Mouse (Mus musculus) cortical plate, adult 2 months (tissue): ENCODE data around the gene Nfib. TPM values are rescaled to one million over a fixed set of nuclear protein-coding genes. Genes with fewer than 3 reads are reported as not detected.

ENCODE experiments used
- H3K27ac ChIP-seq: fragments of 200-500 bp; 2 replicates; pipeline ENCODE4 v1.5.1; 2012; ENCODE audit warnings: low read length, control low read depth, inconsistent platforms; ENCODE audit not compliant: insufficient read depth
- H3K4me1 ChIP-seq: fragments of 200-500 bp; 2 replicates; pipeline ENCODE4 v1.6.1; 2011; ENCODE audit warnings: low read length; ENCODE audit not compliant: control insufficient read depth, insufficient read depth
- H3K4me3 ChIP-seq: fragments of 200-500 bp; 2 replicates; pipeline ENCODE4 v1.5.1; 2011; ENCODE audit warnings: mild to moderate bottlenecking, low read length, control low read depth; ENCODE audit not compliant: insufficient read depth
- CTCF ChIP-seq: fragments of 200-500 bp; IDR thresholded peaks from 2 replicates; pipeline ENCODE4 v1.5.1; 2011; ENCODE audit warnings: mild to moderate bottlenecking, control low read depth, low read length; ENCODE audit not compliant: insufficient read depth; ENCODE audit errors: extremely low read depth
- POLR2A ChIP-seq: fragments of 200-500 bp; IDR thresholded peaks from 2 replicates; pipeline ENCODE4 v1.6.1; 2011; ENCODE audit warnings: mild to moderate bottlenecking, low read length, control low read depth; ENCODE audit not compliant: insufficient read depth; ENCODE audit errors: extremely low read depth
- polyA plus RNA-seq: library from polyadenylated mRNA; depleted of rRNA; stranded (reverse); fragments of >200 nt; gene quantifications from 2 replicates; pipeline ENCODE4 v1.2.3, GENCODE M21; 2012

The Nfib gene
- polyA plus RNA-seq, 1 experiment, result 31.8 TPM

GRCm38 (mm10) chr4:82433926-82434705 lies 271.4 kb downstream of the Nfib start:
- TF ChIP-seq POLR2A (no peak), CTCF (no peak)
- Histone ChIP-seq H3K27ac (no peak overlapping the region), H3K4me1 (peaks cover 13% of the 10 kb centered on the region)

GRCm38 (mm10) chr4:82431831-82432230 lies 273.7 kb downstream of the Nfib start:
- no peak overlapping the region for H3K27ac ChIP-seq
- no peak overlapping the region for H3K4me3 ChIP-seq
- TF ChIP-seq CTCF (no peak), POLR2A (no peak)
- peaks cover 6% of the 10 kb centered on the region for H3K4me1 ChIP-seq

More at GRCm38 (mm10) chr4:82433926-82434705, 271.4 kb downstream of the Nfib start:
- no peak overlapping the region for H3K4me3 ChIP-seq

GRCm38 (mm10) chr4:82430802-82431201 lies 274.7 kb downstream of the Nfib start:
- Histone ChIP-seq H3K4me3 (no peak overlapping the region), H3K4me1 (peaks cover 8% of the 10 kb centered on the region)

GRCm38 (mm10) chr4:82426224-82426623 lies 279.3 kb downstream of the Nfib start:
- Histone ChIP-seq H3K4me1 (peaks cover 4% of the 10 kb centered on the region; the same call in 1 of the 2 replicates), H3K4me3 (no peak overlapping the region), H3K27ac (no peak overlapping the region)
- TF ChIP-seq CTCF (no peak), POLR2A (no peak)

More at GRCm38 (mm10) chr4:82430802-82431201, 274.7 kb downstream of the Nfib start:
- H3K27ac ChIP-seq, result no peak overlapping the region
- TF ChIP-seq CTCF (no peak), POLR2A (no peak)

GRCm38 (mm10) chr4:82418241-82418640 lies 287.3 kb downstream of the Nfib start:
- Histone ChIP-seq H3K27ac (no peak overlapping the region), H3K4me1 (peaks cover 6% of the 10 kb centered on the region), H3K4me3 (no peak overlapping the region)
- TF ChIP-seq CTCF, result no peak

GRCm38 (mm10) chr4:82415817-82416216 lies 289.7 kb downstream of the Nfib start:
- TF ChIP-seq CTCF (no peak), POLR2A (no peak)
- Histone ChIP-seq H3K27ac (no peak overlapping the region), H3K4me1 (peaks cover 12% of the 10 kb centered on the region), H3K4me3 (no peak overlapping the region)

GRCm38 (mm10) chr4:82412651-82413050 lies 292.9 kb downstream of the Nfib start:
- no peak for TF ChIP-seq POLR2A
- TF ChIP-seq CTCF, result no peak
- peaks cover 8% of the 10 kb centered on the region for H3K4me1 ChIP-seq
- H3K27ac ChIP-seq, result no peak overlapping the region
- no peak overlapping the region for H3K4me3 ChIP-seq

GRCm38 (mm10) chr4:82411965-82412364 lies 293.6 kb downstream of the Nfib start:
- no peak for TF ChIP-seq CTCF
- TF ChIP-seq POLR2A, result no peak
- H3K4me3 ChIP-seq, result no peak overlapping the region
- H3K4me1 ChIP-seq, result peaks cover 8% of the 10 kb centered on the region
- H3K27ac ChIP-seq, result no peak overlapping the region

GRCm38 (mm10) chr4:82408463-82409404 lies 296.8 kb downstream of the Nfib start:
- TF ChIP-seq POLR2A (no peak), CTCF (no peak)
- no peak overlapping the region for H3K27ac ChIP-seq
- no peak overlapping the region for H3K4me3 ChIP-seq
- peaks cover 7% of the 10 kb centered on the region for H3K4me1 ChIP-seq
